Comparison of ENCODE assay signal across 13 mouse cellular contexts in genomic region chr17:26198892-26199291, GRCm38 (mm10). TPM values are rescaled to one million over a fixed set of nuclear protein-coding genes. Genes with fewer than 3 reads are reported as not detected.
DNase-seq lines count a peak whose midpoint lies in the region; ATAC-seq lines count a peak whose summit lies in the region.
"Had no signal": no experiment of that assay in that cellular context is flagged by ENCODE, and none has a peak within 500 bp of the region (broad histone marks: within the 10 kb centered on the region; RNA-seq: fewer than 3 reads in every experiment).

TSS of gene Pdia2 (minus strand) at chr17:26199087.

- H3K9me3 ChIP-seq in lung, embryonic 15.5 days: no peaks in the 10 kb centered on the region
- H3K9me3 ChIP-seq in liver, embryonic 11.5 days (ENCODE audit: control insufficient read depth, low read length): no peaks in the 10 kb centered on the region
- H3K9me3 ChIP-seq in stomach, embryonic 15.5 days: no peaks in the 10 kb centered on the region

- H3K27ac ChIP-seq in lung, embryonic 15.5 days: no peak within 1 kb of the TSS
- peak within 1 kb of the TSS; percentile 69 for H3K27ac ChIP-seq in liver, embryonic 11.5 days (ENCODE audit: low read depth, low read length)
- H3K27ac ChIP-seq in stomach, embryonic 15.5 days: no peak within 1 kb of the TSS

- H3K9ac ChIP-seq in lung, embryonic 15.5 days: no peak within 1 kb of the TSS; the same call in 1 of the 2 replicates
- H3K9ac ChIP-seq in liver, embryonic 11.5 days (ENCODE audit: low read depth, low read length): peak within 1 kb of the TSS; percentile 69
- no peak within 1 kb of the TSS for H3K9ac ChIP-seq in stomach, embryonic 15.5 days
- H3K9ac ChIP-seq: lung, embryonic 14.5 days had no signal

- peaks cover 26% of the 10 kb centered on the region for H3K4me1 ChIP-seq in lung, embryonic 15.5 days
- peaks cover 44% of the 10 kb centered on the region for H3K4me1 ChIP-seq in liver, embryonic 11.5 days (replicated peaks; ENCODE audit: control insufficient read depth, insufficient read depth, low read length)
- H3K4me1 ChIP-seq in stomach, embryonic 15.5 days: peaks cover 21% of the 10 kb centered on the region

- no peak for DNase-seq in lung, postnatal 14 days
- DNase-seq in liver, embryonic 11.5 days (ENCODE audit: low spot score): peak; percentile 45
- DNase-seq in heart, postnatal 4 days: no peak
- DNase-seq in cerebellum, adult 8-10 months: no peak
- DNase-seq: adrenal gland, postnatal 14 days; cerebellum, postnatal 36 days; gastrocnemius, postnatal 10 days; heart, postnatal 10 days; kidney, postnatal 25 days; lung, embryonic 14.5 days had no signal

- ATAC-seq in lung, embryonic 15.5 days (ENCODE audit: borderline replicate concordance, extremely low read depth, low FRiP score, low TSS enrichment): no peak
- peak; percentile 52 for ATAC-seq in erythroblast, adult 5-6 weeks (replicated peaks; ENCODE audit: low FRiP score, poor library complexity, severe bottlenecking)
- ATAC-seq in liver, embryonic 11.5 days (replicated peaks; ENCODE audit: low FRiP score): peak; percentile 81
- no peak for ATAC-seq in stomach, embryonic 15.5 days (ENCODE audit: insufficient read depth, low FRiP score, low read depth)

- H3K36me3 ChIP-seq in lung, embryonic 15.5 days: peaks cover 33% of the 10 kb centered on the region
- peaks cover 23% of the 10 kb centered on the region; the same call in 1 of the 2 replicates for H3K36me3 ChIP-seq in liver, embryonic 11.5 days (ENCODE audit: control insufficient read depth, insufficient read depth, low read length)
- peaks cover 22% of the 10 kb centered on the region for H3K36me3 ChIP-seq in stomach, embryonic 15.5 days

- peak within 1 kb of the TSS; percentile 95; the same call in 1 of the 2 replicates for H3K4me2 ChIP-seq in lung, embryonic 15.5 days
- peak within 1 kb of the TSS; percentile 98 for H3K4me2 ChIP-seq in liver, embryonic 11.5 days
- peak within 1 kb of the TSS; percentile 98 for H3K4me2 ChIP-seq in stomach, embryonic 15.5 days

- H3K4me3 ChIP-seq in lung, embryonic 15.5 days: no peak within 1 kb of the TSS
- peak within 1 kb of the TSS; percentile 52 for H3K4me3 ChIP-seq in liver, embryonic 11.5 days (ENCODE audit: low read depth, low read length)
- peak within 1 kb of the TSS; percentile 58; the same call in 1 of the 2 replicates for H3K4me3 ChIP-seq in stomach, embryonic 15.5 days (replicated peaks)

- WGBS in lung, embryonic 15.5 days: 72% methylated on average over 4 of the region's 4 CpGs
- WGBS in liver, embryonic 11.5 days: 34% methylated on average over 4 of the region's 4 CpGs
- WGBS in stomach, embryonic 15.5 days: 68% methylated on average over 4 of the region's 4 CpGs

- peaks cover 47% of the 10 kb centered on the region for H3K27me3 ChIP-seq in lung, embryonic 15.5 days
- H3K27me3 ChIP-seq in liver, embryonic 11.5 days (replicated peaks; ENCODE audit: control insufficient read depth, insufficient read depth, low read length): peaks cover 41% of the 10 kb centered on the region
- H3K27me3 ChIP-seq in stomach, embryonic 15.5 days (replicated peaks): peaks cover 42% of the 10 kb centered on the region

RNA-seq across cellular contexts. Expression of gene Pdia2, which starts in this region (rescaled TPM):
- polyA plus RNA-seq in lung, embryonic 15.5 days (2015; fragmentation: Nextera tagmentation; extraction: Ambion mirVana): 0.39 and 0.78 TPM in 2 replicates
- total RNA-seq in erythroblast, adult 5-6 weeks (2015; ENCODE audit: low replicate concordance): 6.5 TPM in 1 of 2 replicates, not detected in the other
- 0.56 and 5.1 TPM in 2 replicates for total RNA-seq in erythroblast, adult 5-6 weeks (2017; ENCODE audit: low replicate concordance)
- 62.4 and 68.8 TPM in 2 replicates for polyA plus RNA-seq in liver, embryonic 11.5 days (2014; fragmentation: Nextera tagmentation; extraction: Ambion mirVana)
- polyA plus RNA-seq in stomach, embryonic 15.5 days (2015; fragmentation: Nextera tagmentation; extraction: Ambion mirVana): 121 and 146 TPM in 2 replicates
- not detected for total RNA-seq in heart, postnatal 4 days (2021)
- total RNA-seq: heart, postnatal 10 days had no signal

Comparison
In these comparisons a context has a peak if more than half of its experiments do, and no peak if none do; other contexts are left out.
1. RNA of gene Pdia2 (polyA plus RNA-seq): 121 to 146 TPM in stomach, embryonic 15.5 days and 62.4 to 68.8 TPM in liver, embryonic 11.5 days; 0.39 to 0.78 TPM in lung, embryonic 15.5 days; every median in the first group is over 10 times any median in the second.
2. ATAC-seq: peak in erythroblast, adult 5-6 weeks (single experiment) and liver, embryonic 11.5 days (single experiment); none in lung, embryonic 15.5 days (single experiment) and stomach, embryonic 15.5 days (single experiment).
3. Peak in every context shown above with its lines, with median percentiles within 50 percentile points of each other: H3K4me2 ChIP-seq.